9 mouse cellular contexts compared by ENCODE assay signal in the genomic region with DNA sequence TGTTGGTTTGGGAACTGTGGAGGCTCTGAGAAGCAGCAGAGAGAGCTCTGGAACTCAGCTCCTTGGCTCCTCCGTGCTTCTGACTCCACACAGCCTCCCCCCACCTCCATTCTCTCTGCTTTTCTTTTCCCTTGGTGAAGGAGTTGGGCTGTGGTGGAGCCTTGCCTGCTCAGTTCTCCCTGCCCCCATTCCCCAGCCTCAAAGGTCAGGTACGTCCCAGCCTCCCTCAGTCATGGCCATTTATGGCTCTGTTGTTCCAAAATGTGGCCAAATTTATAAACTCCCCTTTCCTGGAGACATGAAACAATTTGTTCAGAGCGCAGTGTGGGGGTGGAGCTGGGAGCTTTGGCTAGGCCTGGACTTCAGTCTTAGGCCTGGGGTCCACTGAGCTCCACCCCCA. TPM values are rescaled to one million over a fixed set of nuclear protein-coding genes. Genes with fewer than 3 reads are reported as not detected.
A peak's percentile ranks its signal among the peaks of the same experiment; 100 is the strongest.
DNase-seq lines count a peak whose midpoint lies in the region; ATAC-seq and TF ChIP-seq lines count a peak whose summit lies in the region.
"Had no signal": no experiment of that assay in that cellular context is flagged by ENCODE, and none has a peak within 500 bp of the region (broad histone marks: within the 10 kb centered on the region; RNA-seq: fewer than 3 reads in every experiment).

No protein-coding gene starts in this region.

- intact Hi-C loops in gastrocnemius, postnatal 14 days (cut with DNase I; ENCODE audit: low total_unique reads), result no loop called here

- H3K9ac ChIP-seq in embryonic facial prominence, embryonic 14.5 days (ENCODE audit: low read depth, low read length), result no peak overlapping the region
- H3K9ac ChIP-seq: limb, embryonic 15.5 days had no signal

- no peaks in the 10 kb centered on the region for H3K9me3 ChIP-seq in embryonic facial prominence, embryonic 14.5 days (ENCODE audit: control insufficient read depth, low read length)
- H3K9me3 ChIP-seq: limb, embryonic 15.5 days had no signal

- H3K4me3 ChIP-seq in embryonic facial prominence, embryonic 14.5 days (ENCODE audit: low read depth, low read length), result no peak overlapping the region
- no peak overlapping the region for H3K4me3 ChIP-seq in kidney, adult 2 months (ENCODE audit: insufficient read depth, low read depth, low read length)
- H3K4me3 ChIP-seq: limb, embryonic 15.5 days had no signal

- TF ChIP-seq POLR2A in kidney, adult 2 months (IDR thresholded peaks at IDR 0.05; ENCODE audit: low read depth, low read length), result peak; percentile 24

- H3K27me3 ChIP-seq in embryonic facial prominence, embryonic 14.5 days (replicated peaks; ENCODE audit: control insufficient read depth, insufficient read depth, low read length), result no peaks in the 10 kb centered on the region
- no peaks in the 10 kb centered on the region for H3K27me3 ChIP-seq in kidney, adult 2 months (replicated peaks; ENCODE audit: control insufficient read depth, insufficient read depth, low read length)
- H3K27me3 ChIP-seq: limb, embryonic 15.5 days had no signal

- TF ChIP-seq CTCF in kidney, adult 2 months (conservative IDR thresholded peaks at IDR 0.05; ENCODE audit: insufficient read depth, insufficient read length, low read depth, low read length), result no peak

- no peak for ATAC-seq in embryonic facial prominence, embryonic 14.5 days (ENCODE audit: low read depth)

- no peaks in the 10 kb centered on the region for H3K36me3 ChIP-seq in embryonic facial prominence, embryonic 14.5 days (ENCODE audit: control insufficient read depth, insufficient read depth, low read length)
- no peaks in the 10 kb centered on the region for H3K36me3 ChIP-seq in kidney, adult 2 months (ENCODE audit: control insufficient read depth, insufficient read depth, low read length)
- H3K36me3 ChIP-seq: limb, embryonic 15.5 days had no signal

- H3K27ac ChIP-seq in embryonic facial prominence, embryonic 14.5 days (replicated peaks; ENCODE audit: low read depth, low read length), result no peak overlapping the region
- H3K27ac ChIP-seq in kidney, adult 2 months (ENCODE audit: insufficient read depth, low read depth, low read length), result peak overlapping the region; percentile 81
- H3K27ac ChIP-seq: limb, embryonic 15.5 days had no signal

- 37% methylated on average over 3 of the region's 3 CpGs for WGBS in embryonic facial prominence, embryonic 14.5 days
- 26% methylated on average over 3 of the region's 3 CpGs for WGBS in kidney, adult 2 months

- peak; percentile 45 for DNase-seq in gastrocnemius, postnatal 25 days
- no peak for DNase-seq in gastrocnemius, postnatal 14 days
- DNase-seq in embryonic facial prominence, embryonic 14.5 days (ENCODE audit: low spot score), result peak; percentile 8
- DNase-seq in kidney, adult 2 months, result peak; percentile 86
- DNase-seq in lung, postnatal 14 days, result peak; percentile 53
- no peak for DNase-seq in cerebellum, postnatal 10 days
- DNase-seq in MN1 (ENCODE audit: low spot score), result no peak
- DNase-seq in c-Kit-positive CD71-positive TER-119-positive erythroid progenitor cells, embryonic 14.5 days (ENCODE audit: low spot score), result no peak

- H3K4me2 ChIP-seq in embryonic facial prominence, embryonic 14.5 days (ENCODE audit: low read depth, low read length), result no peak overlapping the region
- H3K4me2 ChIP-seq: limb, embryonic 15.5 days had no signal

- H3K4me1 ChIP-seq in embryonic facial prominence, embryonic 14.5 days (ENCODE audit: control insufficient read depth, insufficient read depth, low read length), result peaks cover 8% of the 10 kb centered on the region; the same call in 1 of the 2 replicates
- H3K4me1 ChIP-seq in kidney, adult 2 months (ENCODE audit: control insufficient read depth, insufficient read depth, low read length), result peaks cover 16% of the 10 kb centered on the region

RNA-seq across cellular contexts. Expression of a gene that starts 34.8 kb away (rescaled TPM):
- total RNA-seq in gastrocnemius, postnatal 25 days (2021), result 10 to 100 TPM; 80.8 to 97.3 TPM
- 100 to 1,000 TPM in 1 of 2 experiments, 10 to 100 TPM in 1; 96.8 to 123 TPM for total RNA-seq in gastrocnemius, postnatal 14 days (2021)
- polyA plus RNA-seq in embryonic facial prominence, embryonic 14.5 days (2014; fragmentation: Nextera tagmentation; extraction: Ambion mirVana), result 100 and 116 TPM in 2 replicates
- 52.3 and 57.2 TPM in 2 replicates for polyA plus RNA-seq in kidney, adult 2 months (2012; rRNA removed)

Comparison
In these comparisons a context has a peak if more than half of its experiments do, and no peak if none do; other contexts are left out.
1. DNase-seq: peak in gastrocnemius, postnatal 25 days (single experiment), embryonic facial prominence, embryonic 14.5 days (single experiment), kidney, adult 2 months (single experiment) and lung, postnatal 14 days (single experiment); none in gastrocnemius, postnatal 14 days (single experiment), cerebellum, postnatal 10 days (0 of 2), MN1 (single experiment) and c-Kit-positive CD71-positive TER-119-positive erythroid progenitor cells, embryonic 14.5 days (single experiment).